Mouse (Mus musculus) kidney, embryonic 16.5 days (tissue): ENCODE measurements around the gene Wdr44. TPM values are rescaled to one million over a fixed set of nuclear protein-coding genes. Genes with fewer than 3 reads are reported as not detected.
A peak's percentile ranks its signal among the peaks of the same experiment; 100 is the strongest.

Experiments
- ATAC-seq: fragments of 200-750 bp; cut with Nextera tagmentation; 2 replicates; pipeline ENCODE4 v1.8.0; 2017; ENCODE audit warnings: moderate TSS enrichment; ENCODE audit not compliant: low FRiP score, low TSS enrichment
- H3K27ac ChIP-seq: fragments of 300-500 bp; sonication (generic); 2 replicates; pipeline ENCODE4 v1.5.1; 2014; ENCODE audit warnings: low read length
- H3K27me3 ChIP-seq: fragments of 300-500 bp; sonication (generic); 2 replicates; pipeline ENCODE4 v1.6.1; 2014; ENCODE audit warnings: low read length, control low read depth, mixed read lengths; ENCODE audit not compliant: insufficient read depth
- H3K36me3 ChIP-seq: fragments of 300-500 bp; sonication (generic); 2 replicates; pipeline ENCODE4 v1.6.1; 2014; ENCODE audit warnings: low read length, control low read depth, mixed read lengths; ENCODE audit not compliant: insufficient read depth
- H3K4me1 ChIP-seq: fragments of 300-500 bp; sonication (generic); 2 replicates; pipeline ENCODE4 v1.6.1; 2014; ENCODE audit warnings: low read length, control low read depth, mixed read lengths; ENCODE audit not compliant: insufficient read depth
- H3K4me2 ChIP-seq: fragments of 300-500 bp; sonication (generic); replicated peaks from 2 replicates; pipeline ENCODE4 v1.6.1; 2014; ENCODE audit warnings: low read depth, low read length
- H3K4me3 ChIP-seq: fragments of 300-500 bp; sonication (generic); 2 replicates; pipeline ENCODE4 v1.5.1; 2014; ENCODE audit warnings: mild to moderate bottlenecking, low read length
- H3K9ac ChIP-seq: fragments of 300-500 bp; sonication (generic); replicated peaks from 2 replicates; pipeline ENCODE4 v1.6.1; 2014; ENCODE audit warnings: low read length
- H3K9me3 ChIP-seq: fragments of 300-500 bp; sonication (generic); 2 replicates; pipeline ENCODE4 v1.6.1; 2016; ENCODE audit warnings: low read length, control low read depth
- WGBS: fragments of 180-500 bp; shearing (Covaris S2); extraction: QIAGEN DNeasy Blood & Tissue Kit; methylation state at CpG from one replicate; pipeline ENCODE4 v1.1.7; 2014; 5-methylcytosine and 5-hydroxymethylcytosine counted together
- polyA plus RNA-seq: library from polyadenylated mRNA; unstranded; fragments of >200 nt; fragmentation: Nextera tagmentation; extraction: Ambion mirVana; gene quantifications from 2 replicates; pipeline ENCODE4 v1.2.1, GENCODE M21; 2015

Gene Wdr44
- polyA plus RNA-seq = 4.8 and 5.0 TPM in 2 replicates

- Histone ChIP-seq H3K9me3 (no peaks in the 10 kb centered on the region), H3K4me2 (peak within 1 kb of the TSS; percentile 59), H3K4me3 (peak within 1 kb of the TSS; percentile 65), H3K27ac (peak within 1 kb of the TSS; percentile 78), H3K9ac (peak within 1 kb of the TSS; percentile 71), H3K27me3 (no peaks in the 10 kb centered on the region), H3K4me1 (no peaks in the 10 kb centered on the region), H3K36me3 (no peaks in the 10 kb centered on the region)
- peak; percentile 99 for ATAC-seq
- WGBS = 13% methylated on average over 51 of the region's 51 CpGs
Measured at GRCm38 (mm10) chrX:23692722-23693442, at the start of gene Wdr44. Gene Wdr44 (plus strand): TSS chrX:23693051.

GRCm38 (mm10) chrX:23648371-23648770 is 44.5 kb upstream of the Wdr44 start:
- no peak overlapping the region for H3K9ac ChIP-seq
- no peak overlapping the region for H3K27ac ChIP-seq
- no peaks in the 10 kb centered on the region for H3K27me3 ChIP-seq
- ATAC-seq = no peak
- no peaks in the 10 kb centered on the region for H3K4me1 ChIP-seq
- no peak overlapping the region for H3K4me2 ChIP-seq
- H3K4me3 ChIP-seq = no peak overlapping the region
- 86% methylated on average over 1 of the region's 1 CpGs for WGBS
- no peaks in the 10 kb centered on the region for H3K9me3 ChIP-seq
- no peaks in the 10 kb centered on the region for H3K36me3 ChIP-seq

- H3K27ac ChIP-seq = no peak overlapping the region
- no peaks in the 10 kb centered on the region for H3K9me3 ChIP-seq
- no peak overlapping the region for H3K4me3 ChIP-seq
- H3K36me3 ChIP-seq = no peaks in the 10 kb centered on the region
- ATAC-seq = no peak
- WGBS = 90% methylated on average over 1 of the region's 1 CpGs
- no peak overlapping the region for H3K4me2 ChIP-seq
- no peaks in the 10 kb centered on the region for H3K27me3 ChIP-seq
- H3K9ac ChIP-seq = no peak overlapping the region
- H3K4me1 ChIP-seq = no peaks in the 10 kb centered on the region
Measured at GRCm38 (mm10) chrX:23662216-23662615, 30.6 kb upstream of the Wdr44 start.

- Histone ChIP-seq H3K4me1 (no peaks in the 10 kb centered on the region), H3K27me3 (no peaks in the 10 kb centered on the region), H3K27ac (no peak overlapping the region), H3K9me3 (no peaks in the 10 kb centered on the region), H3K4me2 (no peak overlapping the region), H3K4me3 (no peak overlapping the region), H3K36me3 (no peaks in the 10 kb centered on the region), H3K9ac (no peak overlapping the region)
- ATAC-seq = no peak
- 67% methylated on average over 2 of the region's 2 CpGs for WGBS
Measured at GRCm38 (mm10) chrX:23673193-23673592, 19.7 kb upstream of the Wdr44 start.

- Histone ChIP-seq H3K4me1 (no peaks in the 10 kb centered on the region), H3K27ac (no peak overlapping the region), H3K9ac (no peak overlapping the region), H3K27me3 (no peaks in the 10 kb centered on the region), H3K4me2 (no peak overlapping the region), H3K4me3 (no peak overlapping the region), H3K9me3 (no peaks in the 10 kb centered on the region), H3K36me3 (no peaks in the 10 kb centered on the region)
- WGBS = 81% methylated on average over 1 of the region's 1 CpGs
- no peak for ATAC-seq
Measured at GRCm38 (mm10) chrX:23675450-23675849, 17.4 kb upstream of the Wdr44 start.

GRCm38 (mm10) chrX:23676583-23676982 is 16.3 kb upstream of the Wdr44 start:
- Histone ChIP-seq H3K27me3 (no peaks in the 10 kb centered on the region), H3K4me2 (no peak overlapping the region), H3K4me3 (no peak overlapping the region), H3K36me3 (no peaks in the 10 kb centered on the region), H3K9ac (no peak overlapping the region), H3K27ac (no peak overlapping the region), H3K9me3 (no peaks in the 10 kb centered on the region), H3K4me1 (no peaks in the 10 kb centered on the region)
- ATAC-seq = no peak
- 65% methylated on average over 2 of the region's 2 CpGs for WGBS

GRCm38 (mm10) chrX:23677511-23677910 is 15.3 kb upstream of the Wdr44 start:
- Histone ChIP-seq H3K4me1 (no peaks in the 10 kb centered on the region), H3K4me2 (no peak overlapping the region), H3K9ac (no peak overlapping the region), H3K4me3 (no peak overlapping the region), H3K36me3 (no peaks in the 10 kb centered on the region), H3K27ac (no peak overlapping the region), H3K9me3 (no peaks in the 10 kb centered on the region), H3K27me3 (no peaks in the 10 kb centered on the region)
- 68% methylated on average over 2 of the region's 2 CpGs for WGBS
- ATAC-seq = no peak

GRCm38 (mm10) chrX:23692336-23692721 is 522 bp upstream of the Wdr44 start:
- Histone ChIP-seq H3K4me2 (peak overlapping the region; percentile 59), H3K9me3 (no peaks in the 10 kb centered on the region), H3K36me3 (no peaks in the 10 kb centered on the region), H3K9ac (0 out of 2 replicates have a peak overlapping the region, but pooled peaks have one; percentile 26), H3K4me3 (peak overlapping the region; percentile 65), H3K4me1 (no peaks in the 10 kb centered on the region), H3K27ac (no peak overlapping the region), H3K27me3 (no peaks in the 10 kb centered on the region)
- peak; percentile 36; the same call in 1 of the 2 replicates for ATAC-seq
- 20% methylated on average over 5 of the region's 5 CpGs for WGBS

GRCm38 (mm10) chrX:23693443-23694400 is 871 bp downstream of the Wdr44 start:
- Histone ChIP-seq H3K4me2 (peak overlapping the region; percentile 59), H3K27ac (peak overlapping the region; percentile 78), H3K9ac (peak overlapping the region; percentile 71), H3K36me3 (no peaks in the 10 kb centered on the region), H3K4me1 (no peaks in the 10 kb centered on the region), H3K9me3 (no peaks in the 10 kb centered on the region), H3K27me3 (no peaks in the 10 kb centered on the region), H3K4me3 (peak overlapping the region; percentile 65)
- no peak; the same call in 1 of the 2 replicates for ATAC-seq
- 21% methylated on average over 27 of the region's 28 CpGs for WGBS
